Mouse (Mus musculus) CH12.LX (cell line): ENCODE results near the gene Arhgap28.

ENCODE experiments used
- CTCF ChIP-seq, 2 experiments: IDR thresholded peaks in 1 of 2; conservative IDR thresholded peaks in 1 of 2; 2 replicates each; pipeline ENCODE4 v1.5.1; 2011 to 2012; ENCODE audit warnings: low read depth in 2 of 2, low read length in 2 of 2, improper control_type of control experiment in 1 of 2, inconsistent platforms in 1 of 2, mild to moderate bottlenecking in 1 of 2, moderate library complexity in 1 of 2
- JUND ChIP-seq: conservative IDR thresholded peaks from 2 replicates; pipeline ENCODE4 v1.6.1; 2011; ENCODE audit warnings: low read depth, low read length, improper control_type of control experiment
- MAFK ChIP-seq: IDR thresholded peaks from 2 replicates; pipeline ENCODE4 v1.6.1; 2011; ENCODE audit warnings: low read length, improper control_type of control experiment; ENCODE audit not compliant: insufficient replicate concordance
- MAZ ChIP-seq: IDR thresholded peaks from 2 replicates; pipeline ENCODE4 v1.6.1; 2012; ENCODE audit warnings: low read depth, mild to moderate bottlenecking, inconsistent platforms, low read length, improper control_type of control experiment, moderate library complexity
- NRF1 ChIP-seq: IDR thresholded peaks from 2 replicates; pipeline ENCODE4 v1.6.1; 2014; ENCODE audit warnings: low read depth, mild to moderate bottlenecking, inconsistent platforms, low read length, improper control_type of control experiment, moderate library complexity
- POLR2A ChIP-seq: IDR thresholded peaks from 2 replicates; pipeline ENCODE4 v1.6.1; 2011; ENCODE audit warnings: low read depth, mild to moderate bottlenecking, improper control_type of control experiment, low read length
- RCOR1 ChIP-seq: conservative IDR thresholded peaks from 2 replicates; pipeline ENCODE4 v1.6.1; 2012; ENCODE audit warnings: low read depth, mild to moderate bottlenecking, inconsistent platforms, low read length, improper control_type of control experiment
- TCF12 ChIP-seq: IDR thresholded peaks from 2 replicates; pipeline ENCODE4 v1.6.1; 2014; ENCODE audit warnings: low read depth, mild to moderate bottlenecking, inconsistent platforms, low read length, improper control_type of control experiment
- ZNF384 ChIP-seq: IDR thresholded peaks from 2 replicates; pipeline ENCODE4 v1.6.1; 2012; ENCODE audit warnings: low read depth, low read length, improper control_type of control experiment, inconsistent platforms

GRCm38 (mm10) chr17:67995277-67995819, 8.6 kb downstream of the Arhgap28 start:
- TF ChIP-seq MAZ = no peak
- TF ChIP-seq CTCF (conservative IDR thresholded peaks at IDR 0.05 in 1 of 2, IDR thresholded peaks at IDR 0.05 in 1 of 2; ENCODE audit: low read depth in 2 of 2, low read length in 2 of 2) = no peak
- TF ChIP-seq TCF12 = no peak
- TF ChIP-seq POLR2A = no peak
- no peak for TF ChIP-seq ZNF384
- no peak for TF ChIP-seq RCOR1
- TF ChIP-seq JUND = no peak
- TF ChIP-seq NRF1 = no peak
- TF ChIP-seq MAFK = no peak
